Mouse (Mus musculus) liver, embryonic 14.5 days (tissue): Measurements from ENCODE around the gene Dpp6.

Experiments
- CTCF ChIP-seq: IDR thresholded peaks from 2 replicates; pipeline ENCODE4 v1.5.1; 2016; ENCODE audit warnings: antibody characterized with exemption, low read depth, control low read depth
- EP300 ChIP-seq: IDR thresholded peaks from 2 replicates; pipeline ENCODE4 v1.6.1; 2016; ENCODE audit warnings: antibody characterized with exemption, low read depth

- TF ChIP-seq CTCF (no peak), EP300 (no peak)
Measured at GRCm38 (mm10) chr5:27587970-27588758, 771.2 kb downstream of the Dpp6 start.
